Comparison of ENCODE assay signal across 11 mouse cellular contexts in the genomic region with DNA sequence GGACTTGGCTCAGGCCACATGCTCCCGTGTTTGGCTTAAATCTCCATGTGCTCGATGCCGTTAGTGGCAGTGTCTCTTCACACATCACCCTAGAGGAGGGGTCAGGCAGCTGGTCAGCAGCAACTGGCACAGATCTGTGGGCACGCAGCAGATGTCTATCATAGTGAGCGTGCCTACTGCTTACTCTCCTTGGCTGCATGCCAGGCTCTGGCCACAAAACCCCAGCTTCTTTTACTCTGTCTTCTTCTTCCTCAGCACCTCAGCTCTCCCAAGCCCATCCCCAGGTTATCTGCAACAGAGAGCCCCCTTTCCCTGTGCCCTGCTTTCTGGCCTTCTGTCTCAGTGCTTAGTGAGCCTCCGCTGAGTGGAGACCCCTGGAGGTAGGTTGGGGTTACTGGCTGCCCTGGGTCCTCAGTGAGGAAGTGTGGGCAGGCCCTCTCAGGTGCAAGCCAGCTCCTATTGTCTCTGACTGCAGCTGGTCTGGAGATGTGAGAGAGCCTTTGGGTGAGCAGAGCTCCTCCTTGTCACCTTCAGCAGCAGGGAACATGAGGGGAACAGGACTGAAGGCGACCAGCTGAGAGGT. TPM values are rescaled to one million over a fixed set of nuclear protein-coding genes. Genes with fewer than 3 reads are reported as not detected.
DNase-seq lines count a peak whose midpoint lies in the region; ATAC-seq and TF ChIP-seq lines count a peak whose summit lies in the region.
"Had no signal": no experiment of that assay in that cellular context is flagged by ENCODE, and none has a peak within 500 bp of the region (broad histone marks: within the 10 kb centered on the region; RNA-seq: fewer than 3 reads in every experiment).

No protein-coding gene starts in this region.

- peak; percentile 45; the same call in 1 of the 2 replicates for TF ChIP-seq CTCF in kidney, adult 2 months (conservative IDR thresholded peaks at IDR 0.05; ENCODE audit: insufficient read depth, insufficient read length, low read depth, low read length)

- peaks cover 37% of the 10 kb centered on the region; the same call in 1 of the 2 replicates for H3K4me1 ChIP-seq in kidney, adult 2 months (ENCODE audit: control insufficient read depth, insufficient read depth, low read length)
- peaks cover 58% of the 10 kb centered on the region for H3K4me1 ChIP-seq in heart, embryonic 12.5 days (replicated peaks)

- peak; percentile 85 for ATAC-seq in common myeloid progenitor, adult 5-6 weeks (replicated peaks; ENCODE audit: low read depth, poor library complexity, severe bottlenecking)
- peak; percentile 70 for ATAC-seq in megakaryocyte-erythroid progenitor cell, adult 5-6 weeks (replicated peaks; ENCODE audit: low FRiP score, low TSS enrichment, poor library complexity, severe bottlenecking)
- ATAC-seq in heart, embryonic 12.5 days (ENCODE audit: insufficient number of reproducible peaks, low FRiP score), result no peak

- H3K27me3 ChIP-seq in kidney, adult 2 months (replicated peaks; ENCODE audit: control insufficient read depth, insufficient read depth, low read length), result no peaks in the 10 kb centered on the region
- no peaks in the 10 kb centered on the region for H3K27me3 ChIP-seq in heart, embryonic 12.5 days (replicated peaks)

- H3K4me3 ChIP-seq in kidney, adult 2 months (ENCODE audit: insufficient read depth, low read depth, low read length), result no peak overlapping the region
- no peak overlapping the region for H3K4me3 ChIP-seq in heart, embryonic 12.5 days

- 39% methylated on average over 7 of the region's 7 CpGs for whole genome bisulfite sequencing in kidney, adult 2 months
- 44% methylated on average over 7 of the region's 7 CpGs for WGBS in heart, embryonic 12.5 days

- H3K4me2 ChIP-seq in heart, embryonic 12.5 days, result no peak overlapping the region

- H3K27ac ChIP-seq in kidney, adult 2 months (ENCODE audit: insufficient read depth, low read depth, low read length), result peak overlapping the region; percentile 1
- H3K27ac ChIP-seq in heart, embryonic 12.5 days (ENCODE audit: poor library complexity, severe bottlenecking), result no peak overlapping the region

- no peak for TF ChIP-seq POLR2A in kidney, adult 2 months (IDR thresholded peaks at IDR 0.05; ENCODE audit: low read depth, low read length)

- no peak for DNase-seq in kidney, adult 2 months
- no peak for DNase-seq in kidney, postnatal 14 days
- DNase-seq in ES-CJ7 (ENCODE audit: low read depth, low spot score), result peak; percentile 47
- DNase-seq in frontal cortex, adult 2 months (ENCODE audit: extremely low spot score in 1 of 2, low spot score in 1 of 2), result no peak
- no peak for DNase-seq in layer of hippocampus, postnatal 36 days

- H3K36me3 ChIP-seq in kidney, adult 2 months (ENCODE audit: control insufficient read depth, insufficient read depth, low read length), result no peaks in the 10 kb centered on the region
- no peaks in the 10 kb centered on the region for H3K36me3 ChIP-seq in heart, embryonic 12.5 days

- H3K9me3 ChIP-seq in heart, embryonic 12.5 days (replicated peaks), result no peaks in the 10 kb centered on the region

- H3K9ac ChIP-seq in heart, embryonic 12.5 days, result no peak overlapping the region

RNA-seq across cellular contexts. Expression of gene Adra2b, which starts 12.8 kb away (rescaled TPM):
- 64.7 and 68.2 TPM in 2 replicates for polyA plus RNA-seq in kidney, adult 2 months (2012; rRNA removed)
- 0.14 TPM in 1 of 2 replicates, not detected in the other for total RNA-seq in common myeloid progenitor, adult 5-6 weeks (2017)
- not detected in 2 replicates for total RNA-seq in megakaryocyte-erythroid progenitor cell, adult 5-6 weeks (2014; fragmentation: Nextera tagmentation)
- total RNA-seq in megakaryocyte-erythroid progenitor cell, adult 5-6 weeks (2017), result not detected in 2 replicates
- polyA plus RNA-seq in frontal cortex, adult 2 months (2012; rRNA removed), result 0.28 and 0.29 TPM in 2 replicates
- 7.1 and 7.6 TPM in 2 replicates for polyA plus RNA-seq in heart, embryonic 12.5 days (2016; fragmentation: Nextera tagmentation; extraction: Ambion mirVana)
- total RNA-seq in layer of hippocampus, postnatal 36 days (2021), result under 1 TPM in 1 of 2 experiments, not detected in 1; 0.07 TPM
- total RNA-seq: monocyte, adult 5-6 weeks had no signal

RNA-seq across cellular contexts. Expression of gene Astl, which starts 37.4 kb away (rescaled TPM):
- polyA plus RNA-seq in kidney, adult 2 months (2012; rRNA removed), result not detected in 2 replicates
- not detected in 2 replicates for total RNA-seq in common myeloid progenitor, adult 5-6 weeks (2017)
- 0.40 TPM in 1 of 2 replicates, not detected in the other for total RNA-seq in megakaryocyte-erythroid progenitor cell, adult 5-6 weeks (2014; fragmentation: Nextera tagmentation)
- total RNA-seq in megakaryocyte-erythroid progenitor cell, adult 5-6 weeks (2017), result not detected in 2 replicates
- not detected in 2 replicates for polyA plus RNA-seq in frontal cortex, adult 2 months (2012; rRNA removed)
- polyA plus RNA-seq in heart, embryonic 12.5 days (2016; fragmentation: Nextera tagmentation; extraction: Ambion mirVana), result not detected in 2 replicates
- total RNA-seq in layer of hippocampus, postnatal 36 days (2021), result not detected
- polyA plus RNA-seq: heart, embryonic 14.5 days; stomach, embryonic 16.5 days had no signal

RNA-seq across cellular contexts. Expression of gene Dusp2, which starts 39.9 kb away (rescaled TPM):
- 1.0 and 5.7 TPM in 2 replicates for polyA plus RNA-seq in kidney, adult 2 months (2012; rRNA removed)
- total RNA-seq in common myeloid progenitor, adult 5-6 weeks (2017), result 144 and 157 TPM in 2 replicates
- 18.4 and 29.2 TPM in 2 replicates for total RNA-seq in megakaryocyte-erythroid progenitor cell, adult 5-6 weeks (2014; fragmentation: Nextera tagmentation)
- total RNA-seq in megakaryocyte-erythroid progenitor cell, adult 5-6 weeks (2017), result 33.5 and 35.8 TPM in 2 replicates
- polyA plus RNA-seq in frontal cortex, adult 2 months (2012; rRNA removed), result 0.80 and 1.3 TPM in 2 replicates
- polyA plus RNA-seq in heart, embryonic 12.5 days (2016; fragmentation: Nextera tagmentation; extraction: Ambion mirVana), result 23.8 and 26.3 TPM in 2 replicates
- total RNA-seq in layer of hippocampus, postnatal 36 days (2021), result 1 to 10 TPM in 1 of 2 experiments, under 1 TPM in 1; 0.53 to 1.1 TPM

RNA-seq across cellular contexts. Expression of gene Gpat2, which starts 49.1 kb away (rescaled TPM):
- 1.4 and 1.9 TPM in 2 replicates for polyA plus RNA-seq in kidney, adult 2 months (2012; rRNA removed)
- not detected in 2 replicates for total RNA-seq in common myeloid progenitor, adult 5-6 weeks (2017)
- not detected in 2 replicates for total RNA-seq in megakaryocyte-erythroid progenitor cell, adult 5-6 weeks (2014; fragmentation: Nextera tagmentation)
- total RNA-seq in megakaryocyte-erythroid progenitor cell, adult 5-6 weeks (2017), result not detected in 2 replicates
- polyA plus RNA-seq in frontal cortex, adult 2 months (2012; rRNA removed), result 0.14 and 0.29 TPM in 2 replicates
- 0.44 and 0.45 TPM in 2 replicates for polyA plus RNA-seq in heart, embryonic 12.5 days (2016; fragmentation: Nextera tagmentation; extraction: Ambion mirVana)
- under 1 TPM in 1 of 2 experiments, not detected in 1; 0.20 TPM for total RNA-seq in layer of hippocampus, postnatal 36 days (2021)
- total RNA-seq: monocyte, adult 5-6 weeks had no signal

Comparison
In these comparisons a context has a peak if more than half of its experiments do, and no peak if none do; other contexts are left out.
1. RNA of gene Dusp2, which starts 39.9 kb away (total RNA-seq): 144 to 157 TPM in common myeloid progenitor, adult 5-6 weeks and 18.4 to 35.8 TPM in megakaryocyte-erythroid progenitor cell, adult 5-6 weeks; 0.53 to 1.1 TPM in layer of hippocampus, postnatal 36 days; every median in the first group is over 4 times any median in the second.